Mouse (Mus musculus) brain, adult 2 months (tissue): ENCODE measurements around the gene Gm4787.
A peak's percentile ranks its signal among the peaks of the same experiment; 100 is the strongest.
"Not testable (repeated sequence)": the region's sequence is repeated elsewhere in the genome, so short reads cannot be mapped to it uniquely, and the experiment has no call there.

Experiments
- DNase-seq: peaks from one replicate; pipeline ENCODE4 v3.0.0; 2011; ENCODE audit warnings: low read depth, low spot score

Gene Gm4787

DNA sequence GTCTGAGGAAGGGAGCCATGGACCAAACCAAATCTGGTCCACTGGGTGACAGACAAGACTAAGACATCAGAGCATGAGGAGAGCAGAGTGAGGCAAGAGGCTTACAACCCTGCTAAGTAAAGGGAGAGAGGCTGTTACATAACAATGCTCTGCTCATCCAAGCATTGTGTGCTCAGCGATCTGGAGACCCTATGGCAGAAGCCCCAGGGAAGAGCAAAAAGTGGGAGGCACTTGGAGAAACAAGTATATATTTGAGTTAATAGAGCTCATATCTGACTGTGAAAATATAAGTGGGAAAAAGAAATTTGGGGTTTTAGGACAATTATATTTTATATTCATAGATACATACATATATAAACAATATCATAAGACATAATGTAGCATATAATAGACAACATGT lies at the start of gene Gm4787:
Gene Gm4787 (minus strand): TSS at position 101 of the 400 bp plus-strand sequence.
- DNase-seq, result not testable (repeated sequence)

- DNase-seq, result no peak
Observed at GRCm38 (mm10) chr12:81421846-81422245, 42.6 kb upstream of the Gm4787 start, which contains the start of gene Adam4. TSS of gene Adam4 (minus strand) at chr12:81421946.

DNA sequence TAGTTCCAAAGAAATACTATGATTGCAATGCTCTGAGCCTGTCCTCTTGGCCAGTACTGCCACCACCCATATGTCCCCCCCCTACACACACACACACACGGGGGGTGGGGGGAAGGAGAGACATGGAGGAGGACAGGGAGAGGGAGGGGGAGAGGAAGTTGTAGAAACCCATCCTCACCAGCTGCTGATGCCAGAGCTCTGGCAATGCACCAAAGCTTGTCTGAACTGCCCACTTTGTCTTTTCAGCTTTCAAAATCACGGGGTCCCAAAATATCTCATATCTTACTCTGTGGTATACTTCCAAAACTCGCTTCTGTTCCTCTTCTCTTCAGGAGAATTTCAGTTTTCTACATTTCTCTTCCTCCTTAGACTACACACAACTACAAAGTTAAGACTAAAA lies 33.9 kb upstream of the Gm4787 start:
- DNase-seq, result peak; percentile 39

- DNase-seq, result peak; percentile 26
Observed at GRCm38 (mm10) chr12:81408966-81409365, 29.7 kb upstream of the Gm4787 start.

DNA sequence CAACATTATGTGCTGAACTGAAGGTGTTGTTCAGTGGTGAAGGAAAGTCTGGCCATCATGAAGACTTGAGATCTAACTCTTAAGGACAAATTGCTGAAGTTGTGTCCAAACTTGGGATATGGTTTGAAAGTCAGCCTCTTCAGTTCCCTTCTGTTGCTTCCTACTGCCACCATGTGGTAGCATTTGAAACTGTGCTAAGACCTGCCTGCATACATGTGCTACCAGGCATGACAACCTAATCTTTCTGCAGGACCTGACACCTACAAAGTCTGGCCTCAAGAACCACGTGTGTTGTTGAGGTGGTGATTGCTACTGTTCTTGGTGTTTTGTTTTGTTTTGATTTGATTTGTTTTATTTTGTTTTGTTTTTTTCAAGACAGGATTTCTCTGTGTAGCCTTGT lies 22.9 kb upstream of the Gm4787 start:
- peak; percentile 89 for DNase-seq

DNA sequence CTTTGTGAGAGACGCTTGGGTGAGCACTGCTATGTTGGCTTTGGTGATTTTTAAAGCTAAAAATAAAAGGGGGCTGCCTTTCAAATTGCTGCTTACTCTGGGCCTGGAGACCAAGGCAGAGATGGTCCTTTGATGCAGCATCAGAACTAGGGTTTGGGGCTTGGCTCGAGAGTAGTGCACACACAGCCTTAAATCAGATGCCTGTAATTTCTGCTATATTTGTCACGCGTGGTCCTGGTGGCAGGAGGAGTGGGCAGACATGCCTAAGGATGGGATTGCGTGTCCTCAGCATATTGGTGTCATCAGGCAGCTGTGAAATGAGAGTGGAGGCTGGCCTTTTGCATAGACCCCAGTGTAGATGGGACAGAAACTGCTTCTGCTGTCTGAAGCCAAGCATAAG lies 45.4 kb downstream of the Gm4787 start:
- DNase-seq, result peak; percentile 35

DNA sequence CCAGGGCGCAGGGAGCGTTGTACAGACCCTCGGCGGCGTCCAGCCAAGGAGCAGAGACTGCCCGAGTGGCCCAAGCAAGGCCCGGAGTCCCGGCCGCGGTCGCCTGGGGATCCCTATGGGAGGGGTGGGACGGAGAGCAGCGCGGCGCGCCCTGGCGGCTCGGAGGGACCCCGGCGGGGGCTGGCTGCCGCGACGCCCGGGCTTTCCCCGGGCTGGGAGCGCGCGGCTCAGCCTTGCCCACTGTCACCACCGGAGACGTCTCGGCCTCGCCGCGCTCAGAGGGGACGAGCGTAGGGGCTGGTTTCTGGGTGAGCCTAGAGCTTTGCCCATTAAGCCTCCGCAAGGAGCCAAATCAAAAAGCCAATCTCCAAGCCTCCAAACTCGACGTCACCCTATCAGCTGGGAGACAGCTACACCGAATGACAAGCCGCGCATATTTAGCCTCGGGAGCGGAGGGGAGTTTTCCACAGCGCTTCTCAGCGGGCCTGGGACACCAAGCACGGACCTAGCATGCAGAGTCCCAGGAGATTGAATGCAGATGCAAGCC lies 46.3 kb downstream of the Gm4787 start, which contains the start of gene Slc8a3:
Gene Slc8a3 (minus strand): TSS at position 306 of the 547 bp plus-strand sequence.
- DNase-seq, result peak; percentile 96

DNA sequence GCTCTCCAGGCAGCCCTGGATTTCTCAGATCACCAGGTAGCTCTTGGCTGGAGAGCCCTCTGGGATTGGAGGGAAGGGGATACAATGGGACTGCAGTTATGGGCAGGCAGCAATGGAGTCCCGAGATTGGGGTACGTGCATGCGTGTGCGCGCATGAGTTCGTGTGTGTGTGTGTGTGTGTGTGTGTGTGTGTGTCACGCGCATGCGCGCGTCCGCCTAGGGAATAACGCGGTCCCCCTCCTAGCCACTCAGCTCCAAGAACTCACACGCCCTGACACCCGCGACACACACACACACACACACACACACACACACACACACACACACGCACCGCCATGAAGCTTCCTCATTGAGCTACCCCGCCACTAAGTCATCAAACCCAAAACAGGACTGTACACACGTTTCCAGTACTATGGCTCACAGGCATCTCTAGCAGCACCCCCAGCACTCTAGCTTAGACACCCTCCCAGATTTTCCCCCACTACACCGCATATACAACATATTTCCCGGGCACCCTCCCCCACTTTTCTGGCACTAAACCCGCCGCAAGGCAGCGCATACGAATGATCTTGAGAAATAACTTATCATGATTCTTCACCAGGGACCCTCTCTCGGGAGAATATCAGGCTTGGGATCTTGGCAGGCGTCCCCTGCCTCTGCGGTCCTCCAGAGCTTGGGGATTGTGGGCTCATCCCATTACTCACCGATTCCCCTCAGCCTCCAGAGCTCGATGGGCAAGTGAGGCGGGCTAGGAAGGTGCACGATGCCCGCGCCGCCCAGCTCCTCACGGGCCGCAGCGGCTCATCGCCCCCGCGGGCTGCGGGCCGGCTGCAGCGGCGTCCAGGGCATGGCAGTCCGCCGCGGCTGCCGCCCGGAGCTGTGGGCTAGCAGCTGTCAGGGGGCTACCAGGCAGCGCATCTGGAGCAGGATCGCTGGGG lies 47.1 kb downstream of the Gm4787 start:
- peak; percentile 95 for DNase-seq

DNA sequence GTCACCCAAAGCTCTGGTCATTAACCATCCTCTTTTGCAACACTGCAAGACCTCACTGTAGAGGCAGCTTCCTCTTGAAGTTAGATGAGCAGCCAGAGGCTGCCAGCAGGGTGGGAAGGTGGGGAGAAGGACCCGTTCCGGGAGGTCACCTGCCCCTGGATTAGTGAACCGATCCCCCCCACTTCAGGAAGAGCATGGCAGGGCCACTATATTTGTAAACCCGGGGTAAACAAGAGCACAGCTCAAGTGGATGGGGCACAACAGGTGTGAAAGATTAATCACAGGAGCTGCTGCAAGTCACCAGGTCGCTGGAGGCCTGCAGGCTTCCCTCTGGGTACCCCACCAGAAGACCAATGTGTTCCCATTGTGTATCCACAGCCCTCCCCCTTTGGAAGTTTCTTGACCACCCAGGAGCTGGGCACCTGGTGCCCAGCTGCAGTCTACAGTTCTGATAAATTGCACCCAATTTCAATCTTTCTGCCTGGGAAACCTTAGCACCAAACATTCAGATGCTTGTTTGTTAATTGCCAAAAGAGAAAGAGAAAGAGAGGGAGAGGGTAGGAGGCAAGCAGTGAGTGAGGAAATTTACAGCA lies 48.1 kb downstream of the Gm4787 start:
- DNase-seq, result peak; percentile 10
